Mouse (Mus musculus) stomach, postnatal 0 days (tissue): ENCODE results near the gene Bid.
"Not testable (repeated sequence)": the region's sequence is repeated elsewhere in the genome, so short reads cannot be mapped to it uniquely, and the experiment has no call there.

Source experiments
- CTCF ChIP-seq: IDR thresholded peaks from 2 replicates; pipeline ENCODE4 v1.5.1; 2016; ENCODE audit warnings: antibody characterized with exemption, low read depth, mild to moderate bottlenecking, moderate library complexity
- EP300 ChIP-seq: optimal IDR thresholded peaks from 2 replicates; pipeline ENCODE3; 2016; ENCODE audit warnings: antibody characterized with exemption

DNA sequence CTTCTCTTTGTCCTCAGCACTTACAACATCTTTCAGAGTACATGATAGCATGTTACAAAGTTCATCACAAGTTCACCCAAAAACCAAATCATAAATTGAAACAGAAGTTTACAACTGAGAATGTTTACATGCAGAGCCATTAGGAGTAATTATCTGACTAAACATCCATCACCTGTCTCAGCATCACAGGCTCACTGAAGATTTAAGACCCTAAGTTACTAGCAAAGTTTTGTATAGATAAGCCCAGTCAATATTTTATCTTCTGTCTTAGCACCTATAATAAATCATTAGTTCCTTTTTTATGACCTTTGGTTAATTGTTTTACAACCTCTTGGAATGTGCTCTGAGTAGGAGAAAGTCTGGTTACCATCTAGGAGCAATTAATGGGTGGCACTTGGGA lies 65.9 kb downstream of the Bid start:
- not testable (repeated sequence) for TF ChIP-seq CTCF, EP300
